Mouse (Mus musculus) thymus, adult 2 months (tissue): ENCODE results near the gene Pde4d.

ENCODE experiments used
- CTCF ChIP-seq: fragments of 200-500 bp; IDR thresholded peaks from 2 replicates; pipeline ENCODE4 v1.5.1; 2012; ENCODE audit warnings: mild to moderate bottlenecking, control low read depth, low read length, moderate library complexity, borderline replicate concordance; ENCODE audit not compliant: control insufficient read depth, poor library complexity, insufficient read depth; ENCODE audit errors: extremely low read depth
- POLR2A ChIP-seq: fragments of 200-500 bp; IDR thresholded peaks from 2 replicates; pipeline ENCODE4 v1.6.1; 2012; ENCODE audit warnings: mild to moderate bottlenecking, low read length, control low read depth, moderate library complexity; ENCODE audit not compliant: control insufficient read depth, poor library complexity, insufficient read depth; ENCODE audit errors: extremely low read depth

GRCm38 (mm10) chr13:109424906-109425305 lies 975.2 kb downstream of the Pde4d start:
- TF ChIP-seq POLR2A, result no peak
- TF ChIP-seq CTCF, result no peak
